Mouse (Mus musculus) bone marrow, adult 2 months (tissue): Measurements from ENCODE around the gene Samsn1. TPM values are rescaled to one million over a fixed set of nuclear protein-coding genes. Genes with fewer than 3 reads are reported as not detected.

ENCODE experiments used
- H3K27ac ChIP-seq: fragments of 200-500 bp; 2 replicates; pipeline ENCODE4 v1.5.1; 2012; ENCODE audit warnings: low read depth, mild to moderate bottlenecking, control low read depth, inconsistent platforms, low read length; ENCODE audit not compliant: control insufficient read depth, poor library complexity, insufficient read depth
- H3K4me1 ChIP-seq: fragments of 200-500 bp; 2 replicates; pipeline ENCODE4 v1.6.1; 2011; ENCODE audit warnings: low read length; ENCODE audit not compliant: control insufficient read depth, insufficient read depth
- H3K4me3 ChIP-seq: fragments of 200-500 bp; replicated peaks from 2 replicates; pipeline ENCODE3; 2011; ENCODE audit warnings: mild to moderate bottlenecking, low read depth, low read length, control low read depth; ENCODE audit not compliant: control insufficient read depth
- CTCF ChIP-seq: fragments of 200-500 bp; IDR thresholded peaks from 2 replicates; pipeline ENCODE4 v1.5.1; 2011; ENCODE audit warnings: low read length, control low read depth; ENCODE audit not compliant: control insufficient read depth, insufficient read depth
- POLR2A ChIP-seq: fragments of 200-500 bp; IDR thresholded peaks from 2 replicates; pipeline ENCODE4 v1.6.1; 2011; ENCODE audit warnings: low read depth, mild to moderate bottlenecking, control low read depth, low read length, borderline replicate concordance; ENCODE audit not compliant: control insufficient read depth
- WGBS: fragments of 180-500 bp; shearing (Covaris S2); methylation state at CpG from one replicate; pipeline ENCODE4 v1.1.7; 2018; 5-methylcytosine and 5-hydroxymethylcytosine counted together
- polyA plus RNA-seq: library from polyadenylated mRNA; stranded (reverse); fragments of >200 nt; gene quantifications from 2 replicates; pipeline ENCODE4 v1.2.4, GENCODE M21; 2011; ENCODE audit warnings: low replicate concordance; ENCODE audit not compliant: missing spikeins, insufficient read depth, insufficient read length

The Samsn1 gene
- polyA plus RNA-seq = 8.1 and 13.2 TPM in 2 replicates

DNA sequence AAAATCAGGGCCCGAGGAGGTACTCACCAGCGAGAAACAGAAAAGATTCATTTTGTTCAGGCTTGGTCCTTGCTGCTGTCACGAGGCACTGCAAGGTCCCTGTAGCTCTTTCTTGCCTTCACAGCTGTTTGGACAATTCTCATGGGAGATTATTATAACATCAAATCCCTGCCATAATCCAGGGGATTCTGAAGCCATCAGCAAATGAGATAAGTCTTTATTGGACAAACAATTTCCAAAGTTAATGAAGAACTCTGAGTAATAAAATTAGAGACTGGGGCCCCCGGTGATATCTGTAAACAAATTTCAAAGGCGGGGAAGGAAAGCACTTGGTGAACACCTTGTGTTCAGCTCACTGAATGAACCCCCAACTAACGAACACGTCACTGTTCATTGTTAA, at the start of gene Samsn1:
Gene Samsn1, minus strand, starts transcription at position 101 of the 400 bp plus-strand sequence.
- no peak within 1 kb of the TSS for H3K27ac ChIP-seq
- no peak within 1 kb of the TSS for H3K4me3 ChIP-seq
- H3K4me1 ChIP-seq = no peaks in the 10 kb centered on the region
- WGBS = 89% methylated on average over 7 of the region's 7 CpGs
- no peak for TF ChIP-seq CTCF
- no peak for TF ChIP-seq POLR2A

DNA sequence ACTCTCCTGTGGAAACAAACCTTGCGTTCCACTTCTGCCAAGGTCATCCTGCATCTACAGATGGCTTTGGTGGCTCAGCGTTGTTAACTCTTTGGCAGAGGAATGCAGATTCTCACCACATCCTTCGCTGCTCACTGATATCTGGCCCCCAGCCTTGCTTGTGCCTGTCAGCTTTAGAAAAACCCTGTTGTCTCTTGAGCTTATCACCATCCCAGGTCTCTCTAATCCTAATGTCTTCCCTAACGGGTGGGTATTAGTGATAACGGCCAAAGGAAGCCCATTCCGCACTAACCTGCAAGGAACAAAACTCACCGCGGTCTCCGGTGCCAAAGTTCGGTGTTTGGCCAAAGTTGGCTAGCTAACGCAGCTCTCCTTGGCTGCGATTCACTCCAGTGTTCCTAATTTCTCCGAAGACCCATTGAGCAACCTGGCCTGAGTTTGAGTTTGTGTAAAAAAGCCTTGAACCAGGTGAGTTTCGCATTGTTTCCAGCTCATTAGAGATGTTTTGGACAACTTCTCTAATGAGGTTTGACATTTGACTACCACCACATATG, 44.1 kb upstream of the Samsn1 start:
- WGBS = 86% methylated on average over 14 of the region's 14 CpGs
- TF ChIP-seq CTCF = no peak
- TF ChIP-seq POLR2A = no peak
- Histone ChIP-seq H3K4me3 (no peak overlapping the region), H3K27ac (no peak overlapping the region), H3K4me1 (no peaks in the 10 kb centered on the region)

DNA sequence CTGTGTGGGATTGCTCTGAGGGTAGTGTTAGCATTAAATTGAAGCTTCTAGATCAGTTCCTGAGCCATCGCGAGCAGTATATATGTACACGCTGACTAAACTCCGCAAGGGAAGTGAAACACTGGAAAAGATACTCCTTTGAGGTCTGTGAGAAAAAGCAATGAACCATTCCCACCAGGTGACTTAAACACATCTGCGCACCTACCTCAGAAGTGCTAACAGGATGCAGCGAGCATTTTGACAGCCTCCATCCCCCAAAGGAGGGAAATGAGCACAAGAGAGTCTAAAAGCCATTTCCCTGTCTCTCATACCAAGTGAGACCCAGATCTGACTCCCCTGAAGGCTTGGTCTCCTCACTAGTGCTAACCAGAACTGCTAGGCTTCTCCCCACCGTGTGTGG, 32.9 kb upstream of the Samsn1 start:
- peaks cover 2% of the 10 kb centered on the region; the same call in 1 of the 2 replicates for H3K4me1 ChIP-seq
- 80% methylated on average over 7 of the region's 7 CpGs for WGBS
- H3K4me3 ChIP-seq = no peak overlapping the region
- no peak for TF ChIP-seq POLR2A
- TF ChIP-seq CTCF = no peak
- no peak overlapping the region for H3K27ac ChIP-seq

DNA sequence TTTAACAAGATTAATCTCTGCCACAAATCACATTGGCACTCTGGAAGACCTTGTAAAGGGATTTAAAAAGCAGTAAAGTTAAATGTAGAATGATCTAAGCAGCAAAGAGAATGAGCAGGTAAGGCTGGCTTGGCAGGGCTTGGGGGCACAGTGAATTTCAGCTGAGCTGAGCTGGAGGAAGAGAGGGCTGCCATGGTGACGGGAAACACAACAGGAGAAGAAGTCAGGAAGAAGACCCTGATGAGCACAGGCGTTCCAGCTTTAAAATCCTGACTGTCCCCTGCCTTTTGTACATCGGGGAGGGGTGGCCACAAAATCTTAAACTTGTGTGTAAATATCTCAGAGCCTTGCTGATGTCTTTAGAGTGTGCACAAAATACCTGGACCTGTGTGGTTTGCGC, 32.0 kb upstream of the Samsn1 start:
- 0 out of 2 replicates have a peak overlapping the region, but pooled peaks have one; percentile 4 for H3K27ac ChIP-seq

DNA sequence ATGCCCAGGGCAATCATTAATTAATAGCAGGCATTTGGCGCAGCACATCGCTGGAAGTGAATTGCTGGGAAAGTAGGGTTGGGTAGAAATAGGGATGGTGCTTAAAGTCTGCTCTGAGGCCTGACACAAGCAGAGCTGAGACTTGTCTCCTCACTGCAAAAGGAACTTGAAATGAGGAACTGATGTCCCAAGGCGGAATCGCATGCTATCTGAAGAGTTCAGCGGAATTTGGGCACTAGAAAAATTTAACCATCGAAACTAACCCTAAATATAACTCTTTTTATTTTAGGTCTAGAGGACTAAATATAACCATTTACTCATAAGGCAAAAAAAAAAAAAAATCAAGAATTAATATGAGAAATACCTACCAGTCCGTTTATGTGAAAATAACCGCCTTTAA, 31.5 kb upstream of the Samsn1 start:
- Histone ChIP-seq H3K4me3 (no peak overlapping the region), H3K4me1 (peaks cover 2% of the 10 kb centered on the region; the same call in 1 of the 2 replicates), H3K27ac (no peak overlapping the region)
- TF ChIP-seq CTCF = no peak
- no peak for TF ChIP-seq POLR2A
- WGBS = 14% methylated on average over 8 of the region's 8 CpGs

More for the DNA sequence above, 32.0 kb upstream of the Samsn1 start:
- TF ChIP-seq POLR2A = no peak
- TF ChIP-seq CTCF = no peak
- WGBS = 65% methylated on average over 4 of the region's 4 CpGs
- Histone ChIP-seq H3K4me3 (no peak overlapping the region), H3K4me1 (peaks cover 2% of the 10 kb centered on the region; the same call in 1 of the 2 replicates)

DNA sequence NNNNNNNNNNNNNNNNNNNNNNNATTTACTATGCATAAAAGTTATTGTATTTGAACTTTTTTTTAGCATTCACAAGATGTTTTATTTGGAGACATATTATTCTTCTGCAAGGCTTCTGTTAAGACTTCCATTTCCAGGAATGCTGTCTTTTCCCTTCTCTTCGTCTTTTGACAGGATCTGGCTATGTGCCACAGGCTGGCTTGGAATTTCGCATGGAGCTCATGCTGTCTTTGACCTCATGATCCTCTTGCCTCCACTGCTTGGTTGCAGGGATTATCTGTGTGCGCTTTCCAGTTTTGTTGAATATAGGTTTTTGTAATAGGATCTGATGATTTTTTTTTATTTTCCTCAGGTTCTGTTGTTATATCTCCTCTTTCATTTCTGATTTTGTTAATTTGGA, 25.0 kb upstream of the Samsn1 start:
- H3K4me1 ChIP-seq = no peaks in the 10 kb centered on the region
- no peak overlapping the region for H3K4me3 ChIP-seq
- WGBS = 83% methylated on average over 3 of the region's 3 CpGs
- H3K27ac ChIP-seq = no peak overlapping the region
- TF ChIP-seq POLR2A (no peak), CTCF (no peak)

DNA sequence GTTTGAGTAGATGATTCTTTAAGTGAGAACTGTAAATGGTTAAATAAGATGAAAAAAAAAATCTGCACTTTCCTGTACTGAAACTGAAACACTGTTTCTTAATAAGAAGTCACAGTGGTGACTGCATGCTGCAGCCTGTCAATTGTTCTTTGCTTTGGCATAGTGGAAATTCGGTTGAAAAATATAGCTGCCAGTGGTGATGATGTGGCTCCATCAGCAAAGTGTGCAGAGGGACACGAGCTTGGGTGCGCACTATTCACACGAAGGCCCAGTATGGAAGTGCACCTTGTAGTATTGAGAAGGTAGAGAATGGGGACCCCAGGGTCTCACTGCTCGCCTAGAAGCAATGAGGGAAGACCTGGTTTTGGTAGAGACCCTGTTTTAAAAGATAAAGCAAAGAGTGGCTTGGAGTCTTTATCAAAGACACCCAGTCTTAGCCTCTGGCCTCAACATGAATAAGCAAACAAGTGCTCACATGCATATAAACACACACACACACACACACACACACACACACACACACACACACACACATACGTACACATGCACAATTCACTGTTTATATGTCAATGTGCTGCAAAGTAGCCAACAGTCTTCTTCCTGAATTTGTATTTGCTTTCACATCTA, 18.4 kb upstream of the Samsn1 start:
- WGBS = 57% methylated on average over 6 of the region's 6 CpGs
- Histone ChIP-seq H3K4me1 (no peaks in the 10 kb centered on the region; the same call in 1 of the 2 replicates), H3K4me3 (no peak overlapping the region), H3K27ac (no peak overlapping the region)
- TF ChIP-seq POLR2A (no peak), CTCF (no peak)

DNA sequence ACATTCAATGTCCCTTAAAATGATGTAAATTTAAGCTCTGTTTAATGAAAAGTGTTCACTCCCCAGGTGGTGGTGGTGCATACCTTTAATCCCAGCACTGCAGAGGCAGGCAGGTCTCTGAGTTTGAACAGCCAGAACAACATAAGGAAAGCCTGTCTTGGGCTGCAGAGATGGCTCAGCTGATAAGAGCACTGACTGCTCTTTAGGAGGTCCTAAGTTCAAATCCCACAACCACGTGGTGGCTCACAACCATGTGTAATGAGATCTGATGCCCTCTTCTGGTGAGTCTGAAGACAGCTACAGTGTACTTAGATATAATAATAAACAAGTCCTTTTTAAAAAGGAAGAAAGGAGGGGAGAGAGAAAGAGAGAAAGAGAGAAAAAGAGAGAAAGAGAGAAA, 2.9 kb downstream of the Samsn1 start:
- WGBS = 24% methylated on average over 1 of the region's 1 CpGs

More for the DNA sequence above, 2.9 kb downstream of the Samsn1 start:
- H3K4me3 ChIP-seq = no peak overlapping the region
- TF ChIP-seq CTCF = no peak
- TF ChIP-seq POLR2A = no peak
- no peak overlapping the region for H3K27ac ChIP-seq
- no peaks in the 10 kb centered on the region for H3K4me1 ChIP-seq
